Mouse (Mus musculus): ENCODE results near the gene Paxx. TPM values are rescaled to one million over a fixed set of nuclear protein-coding genes. Genes with fewer than 3 reads are reported as not detected.

Gene Paxx
- polyA plus RNA-seq, 2 experiments: 44.9 to 65.6 TPM

DNA sequence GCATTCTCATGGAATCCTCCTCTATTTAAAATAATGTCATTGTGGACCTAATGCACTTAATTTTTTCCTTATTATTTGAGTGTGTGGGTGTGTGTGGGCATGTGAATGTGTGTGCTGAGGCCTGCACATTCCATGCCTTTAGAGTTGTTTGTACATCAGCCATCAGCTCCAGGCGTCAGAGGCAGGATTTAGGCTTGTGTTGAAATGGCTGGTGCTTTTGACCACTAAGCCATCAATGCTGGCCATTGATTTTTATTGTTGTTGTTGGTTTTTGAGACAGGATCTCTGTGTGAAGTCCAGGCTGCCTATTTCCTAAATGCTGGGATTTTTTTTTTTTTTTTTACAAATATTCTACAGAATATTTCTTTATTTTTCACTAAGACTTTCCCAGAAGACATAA, 7.9 kb downstream of the Paxx start:
- no peak overlapping the region for H3K4me2 ChIP-seq (replicated peaks; ENCODE audit: low read depth, low read length, severe bottlenecking)
- no peaks in the 10 kb centered on the region for H3K4me1 ChIP-seq (ENCODE audit: control insufficient read depth, insufficient read depth, low read length)
- H3K9ac ChIP-seq (ENCODE audit: low read depth, low read length, severe bottlenecking): no peak overlapping the region
- WGBS: 24% methylated on average over 1 of the region's 1 CpGs
- TF ChIP-seq POLR2A (IDR thresholded peaks at IDR 0.05; ENCODE audit: borderline replicate concordance, extremely low read depth, insufficient read depth, insufficient read length): no peak
- 0 out of 2 replicates have a peak, but pooled peaks cover 4% of the 10 kb centered on the region for H3K36me3 ChIP-seq (ENCODE audit: control insufficient read depth, insufficient read depth, low read length)
- H3K9me3 ChIP-seq (ENCODE audit: control insufficient read depth, low read length): no peaks in the 10 kb centered on the region
- no peak overlapping the region for H3K4me3 ChIP-seq (replicated peaks; ENCODE audit: low read length)
- no peaks in the 10 kb centered on the region for H3K27me3 ChIP-seq (ENCODE audit: control insufficient read depth, insufficient read depth, low read length)
- DNase-seq (ENCODE audit: low spot score) (no peak), ATAC-seq (ENCODE audit: low FRiP score, low read depth) (no peak)
- H3K27ac ChIP-seq (replicated peaks; ENCODE audit: low read depth, low read length): no peak overlapping the region

DNA sequence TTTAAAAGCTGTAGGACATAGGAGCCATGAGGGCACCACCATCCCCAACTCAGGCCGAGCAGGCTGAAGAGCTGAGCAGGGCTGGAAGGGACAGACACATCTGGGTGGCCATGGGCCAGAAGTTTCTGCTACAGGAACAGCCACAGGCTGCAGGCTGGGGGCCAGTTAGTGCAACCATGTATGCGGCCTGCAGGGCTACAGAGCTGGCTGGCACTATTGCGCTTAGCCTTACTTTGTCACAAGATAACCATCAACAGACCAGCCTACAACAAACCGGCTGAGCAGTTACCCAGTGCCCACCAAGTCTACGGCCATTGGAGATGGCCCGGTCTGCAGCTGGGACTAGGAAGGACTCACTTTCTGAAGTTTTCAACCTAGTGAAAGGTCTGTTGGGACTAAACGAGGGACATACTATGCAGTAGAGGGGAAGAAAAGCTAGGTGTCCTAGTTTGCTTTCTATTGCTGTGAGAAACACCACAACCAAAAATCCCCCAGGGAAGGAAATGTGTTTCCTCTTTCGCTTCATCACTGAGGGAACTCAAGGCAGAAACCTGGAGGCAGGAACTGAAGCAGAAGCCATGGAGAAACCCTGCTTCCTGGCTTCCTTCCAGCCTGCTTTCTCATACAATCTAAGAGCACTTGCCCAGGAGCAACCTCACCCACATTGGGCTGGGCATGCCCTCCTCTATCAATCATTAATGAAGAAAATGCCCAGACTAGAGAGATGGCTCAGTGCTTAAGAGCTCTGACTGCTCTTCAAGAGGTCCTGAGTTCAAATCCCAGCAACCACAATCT, 9.8 kb downstream of the Paxx start:
- peaks cover 3% of the 10 kb centered on the region; the same call in 1 of the 2 replicates for H3K36me3 ChIP-seq (ENCODE audit: control insufficient read depth, insufficient read depth, low read length)
- H3K4me1 ChIP-seq (ENCODE audit: control insufficient read depth, insufficient read depth, low read length): no peaks in the 10 kb centered on the region
- no peak overlapping the region for H3K9ac ChIP-seq (ENCODE audit: low read depth, low read length, severe bottlenecking)
- H3K4me2 ChIP-seq (replicated peaks; ENCODE audit: low read depth, low read length, severe bottlenecking): no peak overlapping the region
- no peaks in the 10 kb centered on the region for H3K9me3 ChIP-seq (ENCODE audit: control insufficient read depth, low read length)
- 71% methylated on average over 8 of the region's 8 CpGs for WGBS
- H3K27ac ChIP-seq (replicated peaks; ENCODE audit: low read depth, low read length): no peak overlapping the region
- TF ChIP-seq POLR2A (IDR thresholded peaks at IDR 0.05; ENCODE audit: borderline replicate concordance, extremely low read depth, insufficient read depth, insufficient read length): no peak
- DNase-seq (ENCODE audit: low spot score) (no peak), ATAC-seq (ENCODE audit: low FRiP score, low read depth) (no peak)
- H3K4me3 ChIP-seq (replicated peaks; ENCODE audit: low read length): no peak overlapping the region
- H3K27me3 ChIP-seq (ENCODE audit: control insufficient read depth, insufficient read depth, low read length): no peaks in the 10 kb centered on the region

GRCm38 (mm10) chr2:25442682-25443081, 18.2 kb downstream of the Paxx start:
- no peak overlapping the region for H3K27ac ChIP-seq (replicated peaks; ENCODE audit: low read depth, low read length)
- 88% methylated on average over 14 of the region's 14 CpGs for WGBS
- H3K4me2 ChIP-seq (replicated peaks; ENCODE audit: low read depth, low read length, severe bottlenecking): no peak overlapping the region
- H3K9ac ChIP-seq (ENCODE audit: low read depth, low read length, severe bottlenecking): no peak overlapping the region
- no peak overlapping the region for H3K4me3 ChIP-seq (replicated peaks; ENCODE audit: low read length)
- no peaks in the 10 kb centered on the region for H3K9me3 ChIP-seq (ENCODE audit: control insufficient read depth, low read length)
- no peaks in the 10 kb centered on the region for H3K4me1 ChIP-seq (ENCODE audit: control insufficient read depth, insufficient read depth, low read length)
- H3K36me3 ChIP-seq (ENCODE audit: control insufficient read depth, insufficient read depth, low read length): 0 out of 2 replicates have a peak, but pooled peaks cover 10% of the 10 kb centered on the region
- no peak for DNase-seq (ENCODE audit: low spot score)
- no peak for TF ChIP-seq POLR2A (IDR thresholded peaks at IDR 0.05; ENCODE audit: borderline replicate concordance, extremely low read depth, insufficient read depth, insufficient read length)
- no peak for ATAC-seq (ENCODE audit: low FRiP score, low read depth)
- no peaks in the 10 kb centered on the region for H3K27me3 ChIP-seq (ENCODE audit: control insufficient read depth, insufficient read depth, low read length)

DNA sequence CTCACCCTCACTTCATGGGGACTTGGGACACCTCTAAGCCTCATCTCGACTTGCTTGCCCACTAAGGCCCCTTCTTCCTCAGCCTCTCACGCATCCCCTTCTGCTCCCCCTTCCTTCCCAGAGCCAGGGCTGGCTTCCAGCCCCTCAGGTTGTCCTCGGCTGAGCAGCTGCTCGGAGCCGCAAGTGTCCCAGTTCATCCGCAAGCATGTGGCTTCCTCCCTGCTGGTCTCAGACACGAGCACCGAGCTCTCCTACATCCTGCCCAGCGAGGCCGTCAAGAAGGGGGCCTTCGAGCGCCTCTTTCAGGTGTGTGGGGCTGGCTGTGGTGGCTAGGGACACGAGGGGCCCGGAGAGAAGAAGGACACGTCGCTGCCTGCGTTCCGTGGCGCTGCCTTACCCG, 19.8 kb downstream of the Paxx start:
- Histone ChIP-seq H3K9me3 (ENCODE audit: control insufficient read depth, low read length) (no peaks in the 10 kb centered on the region), H3K9ac (ENCODE audit: low read depth, low read length, severe bottlenecking) (no peak overlapping the region; the same call in 1 of the 2 replicates), H3K4me1 (ENCODE audit: control insufficient read depth, insufficient read depth, low read length) (no peaks in the 10 kb centered on the region), H3K27ac (replicated peaks; ENCODE audit: low read depth, low read length) (no peak overlapping the region), H3K36me3 (ENCODE audit: control insufficient read depth, insufficient read depth, low read length) (0 out of 2 replicates have a peak, but pooled peaks cover 10% of the 10 kb centered on the region), H3K27me3 (ENCODE audit: control insufficient read depth, insufficient read depth, low read length) (no peaks in the 10 kb centered on the region), H3K4me3 (replicated peaks; ENCODE audit: low read length) (no peak overlapping the region), H3K4me2 (replicated peaks; ENCODE audit: low read depth, low read length, severe bottlenecking) (no peak overlapping the region)
- no peak for TF ChIP-seq POLR2A (IDR thresholded peaks at IDR 0.05; ENCODE audit: borderline replicate concordance, extremely low read depth, insufficient read depth, insufficient read length)
- DNase-seq (ENCODE audit: low spot score) (no peak), ATAC-seq (ENCODE audit: low FRiP score, low read depth) (no peak)
- WGBS: 83% methylated on average over 20 of the region's 20 CpGs

DNA sequence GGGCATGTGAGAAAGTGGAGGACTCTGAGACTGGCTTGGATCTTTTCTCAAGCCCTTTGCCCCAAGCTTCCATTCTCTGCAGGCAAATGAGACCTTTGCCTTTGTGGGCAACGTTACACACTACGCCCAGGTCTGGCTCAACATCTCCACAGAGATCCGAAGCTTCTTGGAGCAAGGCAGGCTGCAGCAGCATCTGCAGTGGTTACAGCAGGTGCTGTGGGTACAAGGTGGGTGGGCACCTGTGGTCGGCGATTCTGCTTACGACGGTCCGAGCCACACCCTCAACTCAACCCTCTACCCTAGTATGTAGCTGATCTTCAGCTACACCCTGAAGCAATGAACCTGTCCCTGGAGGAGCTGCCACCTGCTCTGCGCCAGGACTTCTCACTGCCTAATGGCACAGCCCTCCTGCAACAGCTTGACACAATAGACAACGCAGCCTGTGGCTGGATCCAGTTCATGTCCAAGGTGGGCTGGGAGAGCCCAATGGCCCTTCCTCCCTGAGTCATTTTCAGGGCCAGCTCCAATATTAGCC, 24.5 kb downstream of the Paxx start:
- Histone ChIP-seq H3K4me3 (replicated peaks; ENCODE audit: low read length) (no peak overlapping the region), H3K27me3 (ENCODE audit: control insufficient read depth, insufficient read depth, low read length) (no peaks in the 10 kb centered on the region), H3K36me3 (ENCODE audit: control insufficient read depth, insufficient read depth, low read length) (no peaks in the 10 kb centered on the region), H3K27ac (replicated peaks; ENCODE audit: low read depth, low read length) (no peak overlapping the region), H3K9me3 (ENCODE audit: control insufficient read depth, low read length) (no peaks in the 10 kb centered on the region), H3K9ac (ENCODE audit: low read depth, low read length, severe bottlenecking) (no peak overlapping the region), H3K4me2 (replicated peaks; ENCODE audit: low read depth, low read length, severe bottlenecking) (no peak overlapping the region), H3K4me1 (ENCODE audit: control insufficient read depth, insufficient read depth, low read length) (no peaks in the 10 kb centered on the region)
- WGBS: 88% methylated on average over 10 of the region's 10 CpGs
- ATAC-seq (ENCODE audit: low FRiP score, low read depth) (no peak), DNase-seq (ENCODE audit: low spot score) (no peak)
- no peak for TF ChIP-seq POLR2A (IDR thresholded peaks at IDR 0.05; ENCODE audit: borderline replicate concordance, extremely low read depth, insufficient read depth, insufficient read length)
